Mouse (Mus musculus) heart, adult 2 months (tissue): ENCODE measurements around the gene Gm10277.

ENCODE experiments used
- CTCF ChIP-seq: fragments of 200-600 bp; IDR thresholded peaks from 2 replicates; pipeline ENCODE4 v1.8.1; 2022; ENCODE audit warnings: antibody characterized with exemption, mild to moderate bottlenecking, moderate library complexity
- EP300 ChIP-seq: fragments of 200-500 bp; IDR thresholded peaks from 2 replicates; pipeline ENCODE4 v1.6.1; 2011; ENCODE audit warnings: low read depth, low read length, control low read depth; ENCODE audit not compliant: insufficient read depth
- POLR2A ChIP-seq: fragments of 200-500 bp; IDR thresholded peaks from 2 replicates; pipeline ENCODE4 v1.6.1; 2011; ENCODE audit warnings: mild to moderate bottlenecking, low read depth, low read length, control low read depth; ENCODE audit not compliant: insufficient read depth

- no peak for TF ChIP-seq POLR2A
- TF ChIP-seq CTCF, result no peak
- no peak for TF ChIP-seq EP300
Observed at GRCm38 (mm10) chr11:77809215-77809614, 21.7 kb upstream of the Gm10277 start.
